Mouse (Mus musculus) liver, postnatal 0 days (tissue): ENCODE results near the gene Mthfd1l. TPM values are rescaled to one million over a fixed set of nuclear protein-coding genes. Genes with fewer than 3 reads are reported as not detected.

Experiments used
- ATAC-seq: fragments of 200-750 bp; cut with Nextera tagmentation; 2 replicates; pipeline ENCODE4 v1.8.0; 2017; ENCODE audit warnings: mild to moderate bottlenecking, moderate library complexity
- DNase-seq: peaks from one replicate; pipeline ENCODE4 v3.0.0-alpha.2; 2016
- H3K27ac ChIP-seq: fragments of 300-500 bp; sonication (generic); 2 replicates; pipeline ENCODE4 v1.5.1; 2014; ENCODE audit warnings: antibody characterized with exemption, moderate library complexity, mild to moderate bottlenecking, low read depth
- H3K27me3 ChIP-seq: fragments of 300-500 bp; sonication (generic); 2 replicates; pipeline ENCODE4 v1.6.1; 2014; ENCODE audit warnings: low read length, control low read depth, mixed read lengths; ENCODE audit not compliant: insufficient read depth
- H3K36me3 ChIP-seq: fragments of 300-500 bp; sonication (generic); replicated peaks from 2 replicates; pipeline ENCODE4 v1.6.1; 2014; ENCODE audit warnings: mild to moderate bottlenecking, control low read depth, low read length, moderate library complexity, mixed read lengths; ENCODE audit not compliant: insufficient read depth
- H3K4me1 ChIP-seq: fragments of 300-500 bp; sonication (generic); 2 replicates; pipeline ENCODE4 v1.6.1; 2014; ENCODE audit warnings: antibody characterized with exemption, mild to moderate bottlenecking, control low read depth; ENCODE audit not compliant: insufficient read depth
- H3K4me2 ChIP-seq: fragments of 300-500 bp; sonication (generic); 2 replicates; pipeline ENCODE4 v1.6.1; 2014; ENCODE audit warnings: low read depth, mild to moderate bottlenecking, low read length, moderate library complexity, mixed read lengths
- H3K4me3 ChIP-seq: fragments of 300-500 bp; sonication (generic); 2 replicates; pipeline ENCODE4 v1.5.1; 2014; ENCODE audit warnings: low read depth, low read length
- H3K9ac ChIP-seq: fragments of 300-500 bp; sonication (generic); replicated peaks from 2 replicates; pipeline ENCODE4 v1.6.1; 2014; ENCODE audit warnings: mild to moderate bottlenecking, moderate library complexity
- H3K9me3 ChIP-seq: fragments of 300-500 bp; sonication (generic); 2 replicates; pipeline ENCODE4 v1.6.1; 2016; ENCODE audit warnings: mild to moderate bottlenecking, control low read depth, low read length, mixed read lengths
- CTCF ChIP-seq: sonication (generic); IDR thresholded peaks from 2 replicates; pipeline ENCODE4 v1.5.1; 2016; ENCODE audit warnings: antibody characterized with exemption, low read depth
- EP300 ChIP-seq: IDR thresholded peaks from 2 replicates; pipeline ENCODE4 v1.6.1; 2016; ENCODE audit warnings: antibody characterized with exemption, low read depth, mild to moderate bottlenecking
- WGBS: fragments of 180-500 bp; shearing (Covaris S2); extraction: QIAGEN DNeasy Blood & Tissue Kit; methylation state at CpG from one replicate; pipeline ENCODE4 v1.1.7; 2014; ENCODE audit not compliant: insufficient replicate concordance; 5-methylcytosine and 5-hydroxymethylcytosine counted together
- polyA plus RNA-seq: library from polyadenylated mRNA; unstranded; fragments of >200 nt; fragmentation: Nextera tagmentation; extraction: Ambion mirVana; gene quantifications from 2 replicates; pipeline ENCODE4 v1.2.1, GENCODE M21; 2015

The Mthfd1l gene
- polyA plus RNA-seq, 1 experiment from 2014 or later = 8.4 TPM

GRCm38 (mm10) chr10:4002711-4003110, 29.8 kb downstream of the Mthfd1l start:
- Histone ChIP-seq H3K4me1 (no peaks in the 10 kb centered on the region), H3K4me3 (no peak overlapping the region), H3K9me3 (no peaks in the 10 kb centered on the region), H3K36me3 (peaks cover 21% of the 10 kb centered on the region), H3K27me3 (no peaks in the 10 kb centered on the region), H3K4me2 (no peak overlapping the region), H3K27ac (no peak overlapping the region), H3K9ac (no peak overlapping the region)
- no peak for ATAC-seq
- WGBS = 83% methylated on average over 5 of the region's 5 CpGs
- TF ChIP-seq EP300 (no peak), CTCF (no peak)
- no peak for DNase-seq

- TF ChIP-seq EP300 (no peak), CTCF (no peak)
- H3K4me2 ChIP-seq = no peak overlapping the region
- H3K4me1 ChIP-seq = no peaks in the 10 kb centered on the region
- ATAC-seq = no peak
- peaks cover 18% of the 10 kb centered on the region; the same call in 1 of the 2 replicates for H3K36me3 ChIP-seq
- no peaks in the 10 kb centered on the region for H3K9me3 ChIP-seq
- H3K9ac ChIP-seq = no peak overlapping the region
- no peak overlapping the region for H3K27ac ChIP-seq
- WGBS = 84% methylated on average over 7 of the region's 7 CpGs
- no peak for DNase-seq
- H3K27me3 ChIP-seq = no peaks in the 10 kb centered on the region
- H3K4me3 ChIP-seq = no peak overlapping the region
These were observed 32.3 kb downstream of the Mthfd1l start for GRCm38 (mm10) chr10:4005191-4005590.

GRCm38 (mm10) chr10:4006296-4007015, 33.5 kb downstream of the Mthfd1l start:
- no peaks in the 10 kb centered on the region for H3K4me1 ChIP-seq
- H3K9me3 ChIP-seq = no peaks in the 10 kb centered on the region
- no peak overlapping the region for H3K27ac ChIP-seq
- H3K4me2 ChIP-seq = no peak overlapping the region
- DNase-seq (no peak), ATAC-seq (no peak)
- no peak for TF ChIP-seq CTCF
- TF ChIP-seq EP300 = no peak
- WGBS = 63% methylated on average over 7 of the region's 7 CpGs
- no peaks in the 10 kb centered on the region for H3K27me3 ChIP-seq
- H3K4me3 ChIP-seq = no peak overlapping the region
- H3K9ac ChIP-seq = no peak overlapping the region
- peaks cover 17% of the 10 kb centered on the region; the same call in 1 of the 2 replicates for H3K36me3 ChIP-seq

GRCm38 (mm10) chr10:4022628-4023303, 49.8 kb downstream of the Mthfd1l start:
- Histone ChIP-seq H3K9ac (no peak overlapping the region), H3K9me3 (no peaks in the 10 kb centered on the region), H3K4me3 (no peak overlapping the region), H3K27me3 (no peaks in the 10 kb centered on the region), H3K36me3 (peaks cover 27% of the 10 kb centered on the region), H3K4me1 (no peaks in the 10 kb centered on the region), H3K4me2 (no peak overlapping the region), H3K27ac (no peak overlapping the region)
- ATAC-seq = no peak
- WGBS = 84% methylated on average over 14 of the region's 14 CpGs
- no peak for TF ChIP-seq EP300
- TF ChIP-seq CTCF = no peak
- DNase-seq = no peak

GRCm38 (mm10) chr10:4026616-4027015, 53.7 kb downstream of the Mthfd1l start:
- Histone ChIP-seq H3K4me3 (no peak overlapping the region), H3K36me3 (peaks cover 31% of the 10 kb centered on the region), H3K9ac (no peak overlapping the region), H3K27me3 (no peaks in the 10 kb centered on the region), H3K4me2 (no peak overlapping the region), H3K9me3 (no peaks in the 10 kb centered on the region), H3K4me1 (no peaks in the 10 kb centered on the region), H3K27ac (no peak overlapping the region)
- DNase-seq = no peak
- no peak for TF ChIP-seq EP300
- TF ChIP-seq CTCF = no peak
- ATAC-seq = no peak
- 76% methylated on average over 4 of the region's 4 CpGs for WGBS

- ATAC-seq (no peak), DNase-seq (no peak)
- no peaks in the 10 kb centered on the region for H3K4me1 ChIP-seq
- peaks cover 35% of the 10 kb centered on the region for H3K36me3 ChIP-seq
- WGBS = 52% methylated on average over 4 of the region's 4 CpGs
- H3K9ac ChIP-seq = no peak overlapping the region
- no peak overlapping the region for H3K4me3 ChIP-seq
- no peak overlapping the region for H3K4me2 ChIP-seq
- no peaks in the 10 kb centered on the region for H3K27me3 ChIP-seq
- no peak overlapping the region for H3K27ac ChIP-seq
- no peak for TF ChIP-seq CTCF
- no peak for TF ChIP-seq EP300
- H3K9me3 ChIP-seq = no peaks in the 10 kb centered on the region
These were observed 54.5 kb downstream of the Mthfd1l start for GRCm38 (mm10) chr10:4027466-4027865.
